Mouse (Mus musculus) kidney, adult 11 months (tissue): ENCODE data around the gene Phf19.

Experiments
- DNase-seq: peaks from one replicate; pipeline ENCODE4 v3.0.0; 2022

Phf19 gene

DNA sequence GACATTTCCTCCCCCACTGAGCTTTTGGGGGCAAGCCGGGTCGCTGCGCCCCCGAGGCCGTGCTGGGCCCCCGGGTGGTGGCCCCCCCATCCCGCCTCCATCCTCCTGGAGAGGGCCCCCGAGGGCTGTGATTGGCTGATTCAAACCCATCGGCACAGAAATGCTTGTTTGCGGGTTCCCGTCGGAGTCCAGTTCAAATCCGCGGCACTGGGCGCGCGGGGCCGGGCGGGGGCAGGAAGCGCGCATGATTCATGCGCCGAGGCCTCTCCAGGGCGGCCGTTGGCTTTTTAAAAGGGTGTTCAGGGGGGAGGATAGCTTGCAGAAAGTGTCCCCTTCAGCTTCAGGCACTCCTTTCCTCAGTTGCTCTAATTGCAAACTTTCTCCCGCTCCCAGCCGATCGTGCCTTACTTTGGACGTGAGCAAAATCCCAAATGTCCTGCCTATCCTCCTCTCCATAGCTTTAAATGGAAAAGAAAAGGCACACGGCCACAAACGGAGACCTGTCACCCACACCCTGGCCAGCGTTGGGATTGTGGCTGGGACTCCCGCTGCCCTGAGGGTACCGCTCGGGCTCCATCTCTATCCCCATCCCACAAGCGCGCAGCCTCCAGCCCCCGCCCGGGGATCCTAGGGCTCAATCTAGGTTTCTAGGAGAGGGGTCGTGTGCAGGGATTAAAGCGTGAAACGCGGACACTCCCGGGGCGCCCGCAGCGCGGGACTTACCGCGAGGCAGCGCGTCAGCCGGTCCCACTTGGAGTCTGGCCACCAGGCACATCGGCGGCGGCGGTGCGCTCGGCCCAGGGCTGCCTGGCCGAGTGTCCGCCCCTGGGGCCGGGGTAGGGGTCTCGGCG, at the start of gene Phf19:
Gene Phf19, minus strand, starts transcription at position 809 of the 851 bp plus-strand sequence.
- no peak for DNase-seq

GRCm38 (mm10) chr2:34963371-34963956, 49.6 kb upstream of the Phf19 start:
- peak; percentile 51 for DNase-seq

- DNase-seq = no peak
Observed at GRCm38 (mm10) chr2:34962893-34963292, 49.1 kb upstream of the Phf19 start.

- no peak for DNase-seq
Observed at GRCm38 (mm10) chr2:34962211-34962610, 48.4 kb upstream of the Phf19 start.

GRCm38 (mm10) chr2:34961481-34962036, 47.7 kb upstream of the Phf19 start, which contains the start of gene Traf1:
Gene Traf1, minus strand, starts transcription at chr2:34961772.
- peak; percentile 46 for DNase-seq

- DNase-seq = no peak
Observed at GRCm38 (mm10) chr2:34960966-34961365, 47.1 kb upstream of the Phf19 start.

- DNase-seq = no peak
Observed at GRCm38 (mm10) chr2:34960466-34960865, 46.6 kb upstream of the Phf19 start.

DNA sequence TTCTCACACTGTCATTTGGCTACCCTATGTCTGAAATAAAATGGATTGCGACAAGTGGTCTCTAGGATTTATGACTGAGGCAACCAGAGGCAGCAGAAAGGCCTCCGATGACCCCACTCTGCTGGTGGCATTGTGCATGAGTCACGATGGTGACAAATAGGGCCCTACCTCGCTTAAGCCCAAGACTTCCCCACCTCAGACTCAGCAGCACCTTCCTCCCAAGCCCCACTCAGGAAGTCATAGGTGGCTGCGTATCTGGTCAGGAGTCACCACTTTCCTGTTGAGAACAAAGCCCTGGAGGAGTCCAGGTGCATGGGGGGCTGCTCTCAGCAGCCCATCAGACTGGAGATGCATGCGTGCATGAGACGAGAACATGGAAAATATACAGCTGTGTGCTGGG, 44.8 kb upstream of the Phf19 start:
- no peak for DNase-seq

DNA sequence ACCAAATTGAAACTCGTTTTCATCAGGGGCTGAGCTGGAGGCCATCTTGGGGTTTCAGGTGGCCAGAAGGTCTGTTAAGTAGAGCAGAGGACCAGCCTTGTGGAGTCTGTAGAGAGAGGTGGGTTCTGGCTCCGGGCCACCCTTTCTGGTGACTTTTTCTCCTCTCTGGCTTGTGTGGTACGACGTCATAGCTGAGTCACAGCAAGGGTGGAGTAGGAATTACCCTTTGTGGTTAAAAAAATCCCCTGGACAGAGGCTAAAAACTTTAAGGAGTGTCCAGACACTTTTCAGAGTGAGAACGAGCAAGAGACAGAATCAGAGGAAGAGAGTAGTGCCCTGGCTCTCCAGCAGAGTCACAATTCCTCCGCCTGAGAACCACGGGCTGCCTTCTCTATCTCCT, 44.2 kb upstream of the Phf19 start:
- DNase-seq = no peak

DNA sequence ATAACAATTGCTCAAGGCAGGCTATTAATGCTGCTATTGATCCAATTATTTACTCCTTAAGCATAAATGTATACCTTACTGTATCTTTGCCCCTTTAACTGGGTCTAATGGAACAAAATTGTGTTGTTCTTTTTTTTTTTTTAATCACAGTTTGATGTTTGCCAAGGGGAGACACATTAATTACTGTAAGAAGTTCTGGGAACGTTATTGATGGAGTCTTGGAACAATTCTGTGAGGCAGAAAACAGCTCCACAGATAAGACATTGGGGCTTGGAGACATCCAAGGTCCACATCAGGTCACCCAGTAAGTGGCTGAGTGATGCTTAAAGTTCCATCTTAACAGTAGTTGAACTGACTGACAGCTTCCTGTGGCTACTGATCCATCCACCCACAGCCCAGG, 43.6 kb upstream of the Phf19 start:
- DNase-seq = no peak

DNA sequence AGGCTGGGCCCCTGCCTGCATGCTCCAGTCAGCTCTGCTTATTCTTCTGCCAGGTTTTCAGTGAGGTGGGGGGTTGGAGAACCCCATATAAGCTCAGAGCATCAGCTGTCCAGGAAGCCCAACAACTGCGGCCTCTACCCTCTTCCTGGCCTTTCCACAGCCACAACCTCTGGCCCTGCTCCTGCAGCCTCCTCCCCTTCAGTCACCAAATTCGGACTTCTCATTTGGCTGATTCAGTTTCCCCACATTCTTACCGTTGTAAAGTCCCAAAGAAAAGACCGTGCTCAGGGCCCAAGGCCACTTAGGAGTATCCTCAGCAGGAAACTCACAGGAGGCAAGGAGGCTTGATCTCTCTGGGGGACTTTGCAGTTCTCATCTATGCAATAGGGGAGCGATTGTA, 43.1 kb upstream of the Phf19 start:
- no peak for DNase-seq

GRCm38 (mm10) chr2:34954344-34954743, 40.5 kb upstream of the Phf19 start:
- DNase-seq = no peak

GRCm38 (mm10) chr2:34953547-34954116, 39.8 kb upstream of the Phf19 start:
- DNase-seq = no peak

DNA sequence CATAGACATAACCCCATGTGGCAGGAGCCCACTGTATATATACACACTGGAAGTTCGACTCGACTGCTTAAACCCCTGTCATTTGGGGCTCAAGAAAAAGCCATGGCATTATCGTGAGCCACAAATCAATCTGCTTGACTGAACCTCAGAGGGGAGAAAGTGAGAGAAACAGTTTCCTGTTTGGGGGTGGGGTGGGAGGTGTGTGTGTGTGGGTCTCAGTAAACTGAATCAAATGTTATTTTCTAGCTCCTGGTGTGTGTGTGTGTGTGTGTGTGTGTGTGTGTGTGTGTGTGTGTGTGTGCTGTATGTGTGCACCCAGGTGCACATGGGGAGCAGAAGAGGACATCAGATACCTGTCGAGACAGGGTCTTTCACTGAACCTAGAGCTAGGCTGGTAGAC, 39.2 kb upstream of the Phf19 start:
- DNase-seq = no peak

DNA sequence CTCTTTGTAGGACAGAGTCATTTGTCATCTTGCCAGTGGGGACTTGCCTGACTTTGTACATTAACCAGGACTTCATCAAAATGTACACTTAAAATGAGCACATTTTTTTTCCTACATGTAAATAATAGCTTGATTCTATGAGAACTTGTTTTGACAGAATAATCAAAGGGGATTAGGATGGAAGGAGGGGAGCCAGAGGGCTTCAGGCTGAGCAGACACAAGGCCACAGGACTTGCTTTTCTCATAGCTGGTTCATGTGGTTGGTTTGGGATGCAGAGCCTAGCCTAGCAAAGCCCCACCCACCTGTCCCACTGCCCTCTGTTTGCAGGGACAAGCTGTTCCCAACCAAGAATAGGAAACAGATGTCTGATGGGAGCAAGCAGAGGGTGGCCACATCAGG, 37.6 kb upstream of the Phf19 start:
- DNase-seq = no peak

- no peak for DNase-seq
Observed at GRCm38 (mm10) chr2:34948622-34949021, 34.8 kb upstream of the Phf19 start.

DNA sequence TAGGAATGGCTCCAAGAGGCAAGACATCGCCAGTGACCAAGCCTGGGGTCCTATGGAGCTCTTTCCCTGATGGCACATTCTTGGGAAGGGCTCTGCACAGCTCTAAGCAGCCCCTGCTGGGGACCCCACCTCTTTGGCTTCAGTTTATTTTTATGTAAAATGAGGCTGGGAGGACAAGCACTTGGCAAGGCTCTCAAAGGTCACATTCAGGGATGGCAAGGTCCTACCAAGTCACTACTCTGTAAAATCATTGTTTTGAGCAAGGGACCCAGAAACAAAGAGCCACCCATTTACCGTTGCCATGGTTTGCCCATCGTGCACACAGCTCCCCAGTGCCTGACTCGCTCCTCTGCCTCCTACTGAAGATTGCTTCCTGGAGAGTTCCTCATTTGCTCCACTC, 32.2 kb upstream of the Phf19 start:
- no peak for DNase-seq

- DNase-seq = no peak
Observed at GRCm38 (mm10) chr2:34945580-34945979, 31.8 kb upstream of the Phf19 start.

DNA sequence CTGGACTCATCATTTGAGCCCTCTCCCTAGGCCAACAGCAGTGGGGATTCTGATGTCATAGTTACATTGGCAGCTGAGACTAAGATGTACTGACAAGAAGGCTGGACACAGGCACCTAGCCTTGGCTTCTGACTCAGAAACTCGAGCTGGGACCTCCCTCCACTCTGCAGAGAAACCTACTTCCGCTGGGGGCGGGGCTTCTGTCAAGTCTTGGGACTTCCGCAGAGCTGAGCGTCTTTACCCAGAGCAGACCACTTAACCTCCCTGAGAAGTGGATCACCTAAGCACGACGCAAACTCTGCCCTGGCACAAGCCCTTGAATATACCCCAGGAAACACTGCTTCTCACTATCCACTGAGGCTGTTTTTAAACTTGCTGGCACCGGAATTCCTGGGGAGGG, 30.9 kb upstream of the Phf19 start:
- no peak for DNase-seq

- no peak for DNase-seq
Observed at GRCm38 (mm10) chr2:34943556-34944120, 29.8 kb upstream of the Phf19 start.

DNA sequence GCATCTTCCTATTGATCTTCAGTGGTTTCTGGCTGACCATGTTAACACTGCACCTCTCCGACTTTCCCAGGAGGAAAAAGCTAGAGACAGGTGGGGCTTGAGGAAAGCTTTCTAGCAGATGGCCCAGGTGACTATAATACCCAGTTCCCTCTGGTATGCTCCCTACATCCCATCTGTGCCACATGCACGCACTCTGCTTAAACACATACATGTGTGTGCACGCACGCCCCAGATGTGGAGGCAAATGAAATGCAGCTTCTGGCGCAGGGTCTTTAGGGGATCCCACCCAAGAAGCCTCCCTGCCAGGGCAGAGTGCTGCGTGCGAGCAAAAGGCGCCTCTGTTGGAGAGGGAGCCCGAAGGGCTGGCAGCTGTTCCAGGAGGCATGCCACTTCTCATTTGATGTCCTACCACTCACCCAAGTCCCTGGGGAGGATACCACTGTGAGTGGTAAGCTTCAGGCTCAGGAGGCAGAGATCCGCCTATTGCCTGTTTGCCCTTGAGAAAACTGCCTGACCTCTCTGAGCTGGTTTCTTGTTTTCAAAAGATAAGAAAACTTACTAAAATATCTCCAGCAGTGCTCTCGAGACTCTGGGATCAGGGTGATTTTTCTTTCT, 27.3 kb upstream of the Phf19 start:
- no peak for DNase-seq

GRCm38 (mm10) chr2:34940246-34940645, 26.4 kb upstream of the Phf19 start:
- no peak for DNase-seq
